Mouse (Mus musculus): ENCODE results near the gene Rhog. TPM values are rescaled to one million over a fixed set of nuclear protein-coding genes. Genes with fewer than 3 reads are reported as not detected.

Rhog gene
- polyA plus RNA-seq, 1 experiment from 2014 or later, result 50.6 TPM

GRCm38 (mm10) chr7:102258189-102258588 is 2.3 kb upstream of the Rhog start:
- no peaks in the 10 kb centered on the region for H3K27me3 ChIP-seq (ENCODE audit: insufficient read depth, low read length)
- WGBS, result 19% methylated on average over 4 of the region's 4 CpGs
- H3K4me1 ChIP-seq (replicated peaks; ENCODE audit: insufficient read depth, low read length), result no peaks in the 10 kb centered on the region
- DNase-seq (ENCODE audit: low spot score) (peak; percentile 80), ATAC-seq (replicated peaks; ENCODE audit: low FRiP score, low read depth) (peak; percentile 64)
- H3K4me2 ChIP-seq (ENCODE audit: low read length), result no peak overlapping the region
- H3K36me3 ChIP-seq (ENCODE audit: insufficient read depth, low read length), result no peaks in the 10 kb centered on the region
- H3K9ac ChIP-seq (ENCODE audit: low read depth, low read length), result no peak overlapping the region
- no peak overlapping the region for H3K27ac ChIP-seq
- no peak overlapping the region for H3K4me3 ChIP-seq (replicated peaks; ENCODE audit: low read depth, low read length)
- TF ChIP-seq CTCF (IDR thresholded peaks at IDR 0.05; ENCODE audit: low read depth), result peak; percentile 90
- H3K9me3 ChIP-seq (replicated peaks; ENCODE audit: low read length), result no peaks in the 10 kb centered on the region

GRCm38 (mm10) chr7:102256636-102257035 is 782 bp upstream of the Rhog start:
- Histone ChIP-seq H3K4me1 (replicated peaks; ENCODE audit: insufficient read depth, low read length) (no peaks in the 10 kb centered on the region), H3K9me3 (replicated peaks; ENCODE audit: low read length) (no peaks in the 10 kb centered on the region), H3K36me3 (ENCODE audit: insufficient read depth, low read length) (no peaks in the 10 kb centered on the region), H3K9ac (ENCODE audit: low read depth, low read length) (no peak overlapping the region), H3K27me3 (ENCODE audit: insufficient read depth, low read length) (no peaks in the 10 kb centered on the region), H3K27ac (no peak overlapping the region), H3K4me2 (ENCODE audit: low read length) (no peak overlapping the region), H3K4me3 (replicated peaks; ENCODE audit: low read depth, low read length) (no peak overlapping the region)
- TF ChIP-seq CTCF (IDR thresholded peaks at IDR 0.05; ENCODE audit: low read depth), result no peak
- DNase-seq (ENCODE audit: low spot score) (no peak), ATAC-seq (replicated peaks; ENCODE audit: low FRiP score, low read depth) (no peak)
- 66% methylated on average over 3 of the region's 3 CpGs for WGBS

- no peak for ATAC-seq (replicated peaks; ENCODE audit: low FRiP score, low read depth)
- peaks cover 13% of the 10 kb centered on the region for H3K4me1 ChIP-seq (replicated peaks; ENCODE audit: insufficient read depth, low read length)
- no peaks in the 10 kb centered on the region for H3K27me3 ChIP-seq (ENCODE audit: insufficient read depth, low read length)
- no peaks in the 10 kb centered on the region for H3K9me3 ChIP-seq (replicated peaks; ENCODE audit: low read length)
- H3K4me2 ChIP-seq (ENCODE audit: low read length), result no peak overlapping the region
- no peak overlapping the region for H3K9ac ChIP-seq (ENCODE audit: low read depth, low read length)
- no peak overlapping the region for H3K4me3 ChIP-seq (replicated peaks; ENCODE audit: low read depth, low read length)
- TF ChIP-seq CTCF (IDR thresholded peaks at IDR 0.05; ENCODE audit: low read depth), result no peak
- DNase-seq (ENCODE audit: low spot score), result no peak
- H3K27ac ChIP-seq, result no peak overlapping the region
- WGBS, result 86% methylated on average over 1 of the region's 1 CpGs
- H3K36me3 ChIP-seq (ENCODE audit: insufficient read depth, low read length), result no peaks in the 10 kb centered on the region
Observed at GRCm38 (mm10) chr7:102253631-102254030, 2.2 kb downstream of the Rhog start.

- H3K9me3 ChIP-seq (replicated peaks; ENCODE audit: low read length), result no peaks in the 10 kb centered on the region
- no peaks in the 10 kb centered on the region for H3K36me3 ChIP-seq (ENCODE audit: insufficient read depth, low read length)
- H3K27ac ChIP-seq, result peak overlapping the region; percentile 99
- DNase-seq (ENCODE audit: low spot score) (peak; percentile 95), ATAC-seq (replicated peaks; ENCODE audit: low FRiP score, low read depth) (peak; percentile 82)
- TF ChIP-seq CTCF (IDR thresholded peaks at IDR 0.05; ENCODE audit: low read depth), result peak; percentile 83
- H3K4me1 ChIP-seq (replicated peaks; ENCODE audit: insufficient read depth, low read length), result peaks cover 41% of the 10 kb centered on the region
- H3K4me3 ChIP-seq (replicated peaks; ENCODE audit: low read depth, low read length), result peak overlapping the region; percentile 93
- H3K4me2 ChIP-seq (ENCODE audit: low read length), result peak overlapping the region; percentile 77
- no peaks in the 10 kb centered on the region for H3K27me3 ChIP-seq (ENCODE audit: insufficient read depth, low read length)
- H3K9ac ChIP-seq (ENCODE audit: low read depth, low read length), result peak overlapping the region; percentile 91
- WGBS, result under 1% methylated on average over 33 of the region's 33 CpGs
Observed at GRCm38 (mm10) chr7:102250631-102251214, 5.1 kb downstream of the Rhog start.

- H3K27me3 ChIP-seq (ENCODE audit: insufficient read depth, low read length), result no peaks in the 10 kb centered on the region
- H3K36me3 ChIP-seq (ENCODE audit: insufficient read depth, low read length), result no peaks in the 10 kb centered on the region
- peaks cover 44% of the 10 kb centered on the region for H3K4me1 ChIP-seq (replicated peaks; ENCODE audit: insufficient read depth, low read length)
- peak; percentile 88 for DNase-seq (ENCODE audit: low spot score)
- no peak for TF ChIP-seq CTCF (IDR thresholded peaks at IDR 0.05; ENCODE audit: low read depth)
- H3K4me2 ChIP-seq (ENCODE audit: low read length), result peak overlapping the region; percentile 77
- peak overlapping the region; percentile 93 for H3K4me3 ChIP-seq (replicated peaks; ENCODE audit: low read depth, low read length)
- peak overlapping the region; percentile 91 for H3K9ac ChIP-seq (ENCODE audit: low read depth, low read length)
- H3K9me3 ChIP-seq (replicated peaks; ENCODE audit: low read length), result no peaks in the 10 kb centered on the region
- 2% methylated on average over 35 of the region's 49 CpGs for WGBS
- peak overlapping the region; percentile 99 for H3K27ac ChIP-seq
- peak; percentile 78 for ATAC-seq (replicated peaks; ENCODE audit: low FRiP score, low read depth)
Observed at GRCm38 (mm10) chr7:102249896-102250630, 5.8 kb downstream of the Rhog start.

GRCm38 (mm10) chr7:102249531-102249895 is 6.3 kb downstream of the Rhog start:
- H3K9me3 ChIP-seq (replicated peaks; ENCODE audit: low read length), result no peaks in the 10 kb centered on the region
- under 1% methylated on average over 22 of the region's 23 CpGs for WGBS
- no peaks in the 10 kb centered on the region for H3K27me3 ChIP-seq (ENCODE audit: insufficient read depth, low read length)
- H3K4me3 ChIP-seq (replicated peaks; ENCODE audit: low read depth, low read length), result peak overlapping the region; percentile 93
- H3K4me2 ChIP-seq (ENCODE audit: low read length), result peak overlapping the region; percentile 77
- DNase-seq (ENCODE audit: low spot score), result peak; percentile 64
- peaks cover 44% of the 10 kb centered on the region for H3K4me1 ChIP-seq (replicated peaks; ENCODE audit: insufficient read depth, low read length)
- H3K9ac ChIP-seq (ENCODE audit: low read depth, low read length), result peak overlapping the region; percentile 91
- no peaks in the 10 kb centered on the region for H3K36me3 ChIP-seq (ENCODE audit: insufficient read depth, low read length)
- peak; percentile 35 for ATAC-seq (replicated peaks; ENCODE audit: low FRiP score, low read depth)
- no peak for TF ChIP-seq CTCF (IDR thresholded peaks at IDR 0.05; ENCODE audit: low read depth)
- H3K27ac ChIP-seq, result peak overlapping the region; percentile 99

All from kidney, postnatal 0 days (tissue).